14 mouse cellular contexts compared by ENCODE assay signal in genomic region chr12:51850339-51850738, GRCm38 (mm10).
"Had no signal": no experiment of that assay in that cellular context is flagged by ENCODE, and none has a peak within 500 bp of the region (broad histone marks: within the 10 kb centered on the region; RNA-seq: fewer than 3 reads in every experiment).

No protein-coding gene starts in this region.

- DNase-seq: kidney, adult 8-10 months; kidney, postnatal 25 days; layer of hippocampus, postnatal 36 days; left cerebral cortex, postnatal 4 days; lung, adult 18-20 months; right cerebral cortex, postnatal 4 days; spleen, adult 18-20 months; thymus, postnatal 36 days had no signal

- H3K9me3 ChIP-seq: limb, embryonic 13.5 days; midbrain, embryonic 13.5 days; neural tube, embryonic 12.5 days; stomach, embryonic 15.5 days had no signal

- H3K27ac ChIP-seq: limb, embryonic 13.5 days; midbrain, embryonic 13.5 days; neural tube, embryonic 12.5 days; stomach, embryonic 15.5 days had no signal

- H3K4me2 ChIP-seq: limb, embryonic 13.5 days; midbrain, embryonic 13.5 days; neural tube, embryonic 12.5 days; stomach, embryonic 15.5 days had no signal

- H3K36me3 ChIP-seq: limb, embryonic 13.5 days; midbrain, embryonic 13.5 days; neural tube, embryonic 12.5 days; stomach, embryonic 15.5 days had no signal

- H3K27me3 ChIP-seq: limb, embryonic 13.5 days; midbrain, embryonic 13.5 days; neural tube, embryonic 12.5 days; stomach, embryonic 15.5 days had no signal

- ATAC-seq: intestine, postnatal 0 days; midbrain, embryonic 13.5 days had no signal

- H3K4me1 ChIP-seq: limb, embryonic 13.5 days; midbrain, embryonic 13.5 days; neural tube, embryonic 12.5 days; stomach, embryonic 15.5 days had no signal

- H3K4me3 ChIP-seq: limb, embryonic 13.5 days; midbrain, embryonic 13.5 days; myocyte; neural tube, embryonic 12.5 days; stomach, embryonic 15.5 days had no signal

- H3K9ac ChIP-seq: limb, embryonic 13.5 days; midbrain, embryonic 13.5 days; neural tube, embryonic 12.5 days; stomach, embryonic 15.5 days had no signal
